Mouse (Mus musculus) layer of hippocampus, adult 9-10 months (tissue): Measurements from ENCODE around the gene Caskin1.

Experiments
- DNase-seq: peaks from one replicate; pipeline ENCODE4 v3.0.0; 2022; ENCODE audit warnings: low spot score

The Caskin1 gene

DNA sequence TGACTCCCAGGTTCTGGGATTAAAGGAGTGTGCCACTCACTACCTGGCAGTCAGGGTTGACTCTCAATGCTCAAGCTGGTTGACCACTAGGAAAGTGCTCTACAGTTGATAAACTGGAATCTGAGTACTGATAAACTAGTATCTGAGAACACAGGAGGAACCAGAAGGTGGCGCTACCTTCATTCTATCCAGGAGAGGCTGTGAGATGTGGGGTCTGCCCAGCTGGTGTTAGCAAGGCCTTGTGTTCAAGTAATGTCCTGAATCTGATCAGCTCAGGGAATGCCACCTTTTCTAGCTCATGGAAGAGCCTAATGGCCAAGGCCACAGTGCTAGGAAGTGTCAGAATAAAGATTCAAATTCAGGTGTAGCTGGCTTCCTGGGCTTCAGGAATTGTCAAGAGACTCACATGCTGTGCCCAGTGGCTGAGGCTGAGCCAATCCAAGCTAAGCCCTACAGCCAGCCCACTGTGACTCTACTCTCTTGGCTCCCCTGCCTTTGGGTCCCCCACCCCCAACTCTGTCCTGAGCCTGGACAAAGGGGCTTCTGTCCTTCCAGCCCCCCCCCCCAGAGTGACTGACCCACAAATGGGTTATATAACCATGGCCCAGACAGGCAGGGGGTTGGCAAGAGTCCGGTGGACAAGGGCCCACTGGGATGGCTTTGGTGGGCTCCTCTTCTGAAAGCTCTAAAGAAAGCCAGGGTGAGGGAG is 6.4 kb downstream of the Caskin1 start:
- no peak for DNase-seq

DNA sequence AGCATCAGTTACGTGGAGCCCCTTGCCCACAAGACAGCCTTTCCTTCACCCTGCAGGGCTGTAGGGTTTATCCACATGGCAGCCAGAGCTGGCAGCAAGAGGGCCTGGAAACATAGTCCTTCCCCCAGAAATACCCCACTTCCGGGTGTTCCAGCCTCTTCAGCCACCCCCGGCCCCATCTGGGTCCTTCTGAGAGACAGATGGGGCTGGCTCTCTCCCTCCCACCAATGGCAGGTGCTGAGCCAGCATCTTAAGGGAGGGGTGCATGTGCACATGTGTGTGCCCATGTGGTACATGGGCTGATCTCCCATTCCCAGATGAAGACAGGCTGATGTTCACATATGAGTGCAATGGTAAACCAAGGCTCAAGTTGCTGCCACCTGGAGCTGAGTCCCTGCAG is 7.0 kb downstream of the Caskin1 start:
- DNase-seq: peak; percentile 63

GRCm38 (mm10) chr17:24496026-24496425 is 7.6 kb downstream of the Caskin1 start:
- no peak for DNase-seq

DNA sequence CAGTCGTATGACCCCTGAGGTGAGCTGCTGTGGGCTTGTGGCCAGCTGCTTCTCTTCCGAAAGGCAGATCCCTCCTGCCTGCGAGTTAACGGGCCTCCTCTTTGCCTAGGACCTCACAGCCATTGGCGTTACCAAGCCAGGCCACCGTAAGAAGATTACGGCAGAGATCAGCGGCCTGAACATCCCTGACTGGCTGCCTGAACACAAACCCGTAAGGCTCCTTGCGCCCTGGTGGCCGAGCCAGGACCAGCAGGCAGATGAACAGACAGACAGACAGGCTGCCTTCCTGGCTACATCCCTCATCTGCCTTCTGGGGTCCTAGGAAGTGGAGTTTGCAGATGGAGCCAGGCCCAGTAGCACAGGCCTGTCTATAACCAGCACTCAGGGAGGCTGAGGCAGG is 13.8 kb downstream of the Caskin1 start:
- no peak for DNase-seq

DNA sequence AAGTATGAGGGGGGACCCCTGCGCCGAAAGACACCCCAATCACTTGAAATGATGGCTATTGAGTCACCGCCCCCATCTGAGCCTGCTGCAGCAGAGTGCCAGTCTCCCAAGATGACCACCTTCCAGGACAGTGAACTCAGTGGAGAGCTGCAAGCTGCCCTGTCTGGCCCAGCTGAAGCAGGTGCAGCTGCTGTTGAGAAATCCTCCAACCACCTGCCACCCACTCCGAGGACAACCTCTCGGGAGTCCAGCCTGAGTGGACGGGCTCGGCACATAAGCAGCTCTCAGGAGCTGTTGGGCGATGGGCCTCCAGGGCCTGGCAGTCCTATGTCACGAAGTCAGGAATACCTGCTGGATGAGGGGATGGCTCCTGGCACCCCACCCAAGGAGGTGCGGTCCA is 15.7 kb downstream of the Caskin1 start:
- DNase-seq: no peak

GRCm38 (mm10) chr17:24505286-24505955 is 17.0 kb downstream of the Caskin1 start:
- DNase-seq: no peak

DNA sequence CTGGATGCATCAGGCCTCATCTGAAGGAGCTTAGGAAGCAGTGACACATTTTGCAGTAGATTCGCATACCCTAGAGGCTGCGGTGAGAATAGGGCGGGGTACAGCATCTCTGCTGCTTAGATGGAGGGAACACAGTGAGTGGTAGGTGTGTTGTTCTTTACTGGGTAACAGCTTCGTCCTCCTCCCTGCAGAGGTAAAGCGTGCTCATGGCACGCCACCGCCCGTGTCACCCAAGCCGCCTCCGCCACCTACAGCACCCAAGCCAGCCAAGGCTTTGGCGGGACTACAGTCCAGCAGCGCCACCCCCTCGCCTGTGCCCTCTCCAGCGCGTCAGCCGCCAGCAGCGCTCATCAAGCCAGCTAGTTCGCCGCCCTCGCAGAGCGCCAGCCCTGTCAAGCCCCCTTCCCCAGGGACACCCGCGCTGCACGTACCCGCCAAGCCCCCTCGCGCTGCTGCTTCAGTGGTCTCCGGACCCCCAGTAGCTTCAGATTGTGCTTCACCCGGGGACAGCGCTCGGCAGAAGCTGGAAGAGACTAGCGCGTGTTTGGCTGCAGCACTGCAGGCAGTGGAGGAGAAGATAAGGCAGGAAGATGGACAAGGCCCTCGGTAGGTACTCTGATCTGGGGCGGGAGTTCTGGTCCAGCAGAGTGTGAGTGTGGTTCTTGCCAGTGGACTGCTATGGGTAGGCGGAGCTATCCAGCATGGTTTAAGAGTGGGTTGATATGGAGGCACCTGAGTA is 18.1 kb downstream of the Caskin1 start:
- no peak for DNase-seq

DNA sequence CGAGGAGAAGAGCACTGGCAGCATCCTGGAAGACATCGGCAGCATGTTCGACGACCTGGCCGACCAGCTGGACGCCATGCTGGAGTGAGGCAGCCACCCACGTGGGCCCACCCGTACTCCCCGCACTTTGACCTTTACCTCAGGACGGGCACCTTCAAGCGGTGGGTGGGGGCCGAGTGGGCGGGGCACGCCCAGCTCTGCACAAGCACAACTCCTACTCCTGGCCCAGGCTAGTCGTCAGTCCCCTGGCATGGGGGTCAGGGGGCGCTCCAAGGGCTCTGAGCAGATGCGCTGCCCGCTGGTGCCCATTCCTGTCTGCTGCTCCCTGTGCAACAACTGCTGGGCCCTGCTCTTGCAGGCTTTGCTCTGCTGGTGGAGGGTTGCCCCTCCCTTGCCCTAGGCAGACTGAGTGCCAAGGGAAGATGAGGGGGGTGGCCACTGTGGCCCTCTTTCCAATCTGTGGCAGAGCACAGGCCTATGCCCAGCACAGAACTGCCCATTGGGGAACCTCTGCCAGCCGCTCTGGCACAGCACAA is 18.8 kb downstream of the Caskin1 start:
- DNase-seq: no peak

DNA sequence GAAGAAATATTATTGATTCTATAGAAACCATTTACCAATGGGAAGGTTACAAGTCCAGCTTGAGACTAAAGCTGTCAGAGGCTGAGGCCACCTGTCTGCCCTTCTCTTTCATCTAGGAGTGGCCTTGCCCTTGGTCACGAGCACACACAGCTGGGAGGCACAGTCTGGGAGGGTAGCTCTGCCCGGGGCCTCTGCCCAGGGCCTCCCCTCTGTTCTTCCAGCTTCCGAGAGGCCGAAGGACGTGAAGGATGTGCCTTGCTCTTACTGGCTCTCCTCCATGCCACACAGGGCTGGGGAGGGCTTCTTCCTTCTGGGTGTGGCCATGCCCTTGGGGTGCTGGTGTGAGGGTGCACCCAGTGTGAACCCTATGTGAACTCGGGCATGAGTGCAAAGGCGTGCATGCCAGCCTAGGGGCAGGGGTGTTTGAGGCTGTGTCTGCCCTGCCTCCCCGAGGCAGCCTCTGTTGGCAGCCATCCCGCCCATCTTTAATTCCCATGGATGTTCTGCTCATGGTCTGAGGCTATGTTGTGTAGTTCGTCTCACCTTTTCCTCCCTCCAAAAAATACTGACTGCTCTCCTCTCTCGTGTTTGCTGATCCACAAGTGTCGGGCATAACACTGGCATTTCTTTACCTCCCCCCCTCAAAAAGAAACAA is 19.5 kb downstream of the Caskin1 start:
- DNase-seq: no peak

DNA sequence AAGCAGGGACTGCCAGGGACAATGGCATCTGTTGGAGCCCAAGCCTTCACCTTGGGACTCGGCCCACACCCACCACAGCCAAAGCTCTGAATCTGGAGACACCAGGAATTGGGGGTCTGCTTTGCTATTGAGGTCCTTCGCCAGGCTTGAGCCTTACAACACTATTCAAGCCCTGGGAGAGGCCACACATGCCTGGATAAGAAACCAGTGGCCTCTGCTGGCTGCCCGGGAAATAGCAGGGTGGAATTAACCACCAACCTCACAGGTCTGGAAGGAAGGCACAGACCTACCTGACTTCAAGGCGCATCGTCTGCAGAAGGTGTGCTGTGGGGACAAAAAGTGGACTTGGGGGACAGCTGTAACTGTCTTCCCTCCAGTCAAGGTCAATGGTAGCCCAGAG is 25.2 kb downstream of the Caskin1 start:
- DNase-seq: peak; percentile 53

- no peak for DNase-seq
Observed at GRCm38 (mm10) chr17:24514270-24515257, 26.2 kb downstream of the Caskin1 start.

DNA sequence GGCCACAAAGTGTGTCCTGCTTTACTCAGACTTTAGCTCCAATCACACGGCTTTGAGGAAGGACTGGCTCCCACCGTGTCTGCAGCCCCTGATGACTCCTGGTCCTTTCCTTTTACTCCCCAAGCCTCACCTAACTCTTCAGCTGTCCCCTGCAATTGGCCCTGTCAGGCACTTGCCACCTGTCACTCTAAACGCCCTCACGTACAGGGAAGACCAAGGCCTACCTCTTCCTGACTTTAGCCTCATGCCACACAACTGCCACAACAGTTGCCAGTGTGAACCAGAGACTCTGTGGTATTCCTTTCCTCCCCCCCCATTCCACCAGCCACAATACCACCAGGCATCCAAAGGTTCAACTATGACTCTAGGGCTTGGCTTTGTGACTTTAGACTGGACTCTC is 32.0 kb downstream of the Caskin1 start:
- no peak for DNase-seq

DNA sequence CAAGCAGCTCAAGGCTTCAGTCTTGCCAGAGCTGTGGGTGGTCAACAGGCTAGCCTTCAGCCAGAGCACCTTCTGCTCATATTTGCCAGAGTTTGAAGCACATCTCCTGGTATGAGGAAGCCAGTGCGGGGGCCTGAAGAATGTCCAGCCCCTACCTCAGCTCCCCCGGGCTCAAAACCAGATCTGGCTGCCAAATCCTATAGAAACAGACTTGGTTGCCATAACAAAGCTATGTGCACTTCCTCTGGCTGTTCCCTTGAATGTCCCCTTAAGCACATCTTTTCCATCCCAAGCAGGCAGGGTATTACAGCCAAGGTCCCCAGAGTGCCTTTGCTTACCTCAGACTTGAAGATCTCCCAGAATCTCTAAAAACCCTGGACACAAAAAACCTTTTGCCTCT is 36.3 kb downstream of the Caskin1 start:
- DNase-seq: no peak

DNA sequence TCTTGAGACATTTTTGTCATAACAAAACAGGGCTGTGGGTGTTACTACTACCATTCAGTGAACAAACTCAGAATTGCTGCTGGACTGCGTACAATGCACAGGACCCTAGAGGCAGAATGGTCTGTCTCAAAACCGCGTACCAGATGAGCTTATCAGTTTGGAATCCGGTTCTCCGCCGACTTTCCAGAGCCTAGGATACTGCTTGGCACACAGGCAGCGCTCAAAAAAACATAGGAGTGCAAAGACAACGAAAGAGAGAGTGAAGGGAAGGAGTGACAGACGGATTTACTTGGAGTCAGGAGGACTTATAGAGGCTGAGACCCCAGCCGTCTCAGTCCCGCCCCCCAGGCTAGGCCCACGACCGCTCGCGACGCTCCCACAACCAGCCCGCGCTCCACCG is 38.9 kb downstream of the Caskin1 start:
- DNase-seq: no peak

GRCm38 (mm10) chr17:24527723-24528559 is 39.5 kb downstream of the Caskin1 start, which contains the start of gene Traf7:
Gene Traf7, minus strand, starts transcription at chr17:24527938.
- DNase-seq: peak; percentile 99

GRCm38 (mm10) chr17:24528560-24528918 is 40.1 kb downstream of the Caskin1 start:
- DNase-seq: no peak

- no peak for DNase-seq
Observed at GRCm38 (mm10) chr17:24529007-24529451, 40.6 kb downstream of the Caskin1 start.

- no peak for DNase-seq
Observed at GRCm38 (mm10) chr17:24529883-24530282, 41.5 kb downstream of the Caskin1 start.

GRCm38 (mm10) chr17:24530361-24531050 is 42.1 kb downstream of the Caskin1 start:
- DNase-seq: no peak
